Mouse (Mus musculus): ENCODE data around the gene Ttc28. TPM values are rescaled to one million over a fixed set of nuclear protein-coding genes. Genes with fewer than 3 reads are reported as not detected.

Ttc28 gene
- polyA plus RNA-seq, 1 experiment = 3.4 TPM

DNA sequence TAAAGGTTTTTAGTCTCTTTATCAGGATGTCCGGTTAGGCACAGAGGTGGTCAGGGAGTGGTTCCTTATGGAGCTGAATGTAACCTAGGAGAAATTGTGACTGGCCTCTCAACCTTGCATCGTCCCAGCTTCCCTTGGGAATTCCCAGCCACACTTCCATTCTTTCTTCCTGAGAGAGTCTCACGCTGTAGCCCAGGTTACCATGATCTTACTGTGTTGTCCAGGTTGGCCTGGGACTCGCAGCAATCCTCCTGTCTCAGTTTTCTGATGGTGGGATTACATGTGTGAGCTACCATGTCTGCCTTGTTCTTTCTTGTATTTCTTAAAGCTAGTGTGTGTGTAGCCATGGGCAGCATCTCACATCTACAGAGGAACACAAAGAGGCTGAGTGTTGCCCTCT lies 206.2 kb downstream of the Ttc28 start:
- TF ChIP-seq CTCF (IDR thresholded peaks at IDR 0.05; ENCODE audit: control insufficient read depth, insufficient read depth, insufficient read length) (no peak), MAX (IDR thresholded peaks at IDR 0.05) (no peak)
- no peaks in the 10 kb centered on the region for H3K27me3 ChIP-seq (ENCODE audit: control insufficient read depth, insufficient read depth, insufficient read length)
- no peaks in the 10 kb centered on the region for H3K79me2 ChIP-seq (ENCODE audit: control insufficient read depth, insufficient read depth)
- H3K36me3 ChIP-seq (ENCODE audit: control insufficient read depth, insufficient read depth) = no peaks in the 10 kb centered on the region
- no peaks in the 10 kb centered on the region for H3K79me3 ChIP-seq (ENCODE audit: low read depth)
- no peak overlapping the region for H3ac ChIP-seq (ENCODE audit: control insufficient read depth, insufficient read length, low read depth)
- H3K4me3 ChIP-seq (ENCODE audit: insufficient read depth, poor library complexity, severe bottlenecking) = no peak overlapping the region

DNA sequence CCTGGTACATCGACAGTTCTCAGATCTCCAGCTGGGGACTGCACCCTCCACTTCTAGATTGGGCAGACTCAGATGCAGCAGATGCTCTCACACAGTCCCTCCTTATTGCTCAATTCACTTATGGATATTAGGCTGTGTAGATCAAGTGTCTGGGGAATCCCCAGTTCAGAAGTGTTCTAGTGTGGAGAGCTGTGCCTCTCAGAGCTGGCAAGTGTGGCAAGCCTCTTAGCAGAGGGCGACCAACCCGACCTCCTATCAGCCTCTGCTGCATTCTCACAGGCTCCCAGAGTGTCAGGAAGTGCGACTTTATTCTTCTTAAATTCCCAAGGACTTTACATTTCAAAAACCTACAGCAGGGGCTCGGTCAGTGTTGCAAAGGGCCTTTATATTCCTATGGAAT lies 217.1 kb downstream of the Ttc28 start:
- Histone ChIP-seq H3ac (ENCODE audit: control insufficient read depth, insufficient read length, low read depth) (no peak overlapping the region), H3K4me3 (ENCODE audit: insufficient read depth, poor library complexity, severe bottlenecking) (no peak overlapping the region), H3K36me3 (ENCODE audit: control insufficient read depth, insufficient read depth) (no peaks in the 10 kb centered on the region), H3K79me2 (ENCODE audit: control insufficient read depth, insufficient read depth) (no peaks in the 10 kb centered on the region), H3K79me3 (ENCODE audit: low read depth) (no peaks in the 10 kb centered on the region), H3K27me3 (ENCODE audit: control insufficient read depth, insufficient read depth, insufficient read length) (no peaks in the 10 kb centered on the region)
- TF ChIP-seq CTCF (IDR thresholded peaks at IDR 0.05; ENCODE audit: control insufficient read depth, insufficient read depth, insufficient read length) (no peak), FOSL1 (IDR thresholded peaks at IDR 0.05; ENCODE audit: insufficient read depth, low read length, poor library complexity, severe bottlenecking) (no peak), MAX (IDR thresholded peaks at IDR 0.05) (no peak), MYOG (IDR thresholded peaks at IDR 0.05; ENCODE audit: control insufficient read depth, extremely low read depth, insufficient read length) (no peak), CEBPB (IDR thresholded peaks at IDR 0.05; ENCODE audit: low read depth) (no peak)

DNA sequence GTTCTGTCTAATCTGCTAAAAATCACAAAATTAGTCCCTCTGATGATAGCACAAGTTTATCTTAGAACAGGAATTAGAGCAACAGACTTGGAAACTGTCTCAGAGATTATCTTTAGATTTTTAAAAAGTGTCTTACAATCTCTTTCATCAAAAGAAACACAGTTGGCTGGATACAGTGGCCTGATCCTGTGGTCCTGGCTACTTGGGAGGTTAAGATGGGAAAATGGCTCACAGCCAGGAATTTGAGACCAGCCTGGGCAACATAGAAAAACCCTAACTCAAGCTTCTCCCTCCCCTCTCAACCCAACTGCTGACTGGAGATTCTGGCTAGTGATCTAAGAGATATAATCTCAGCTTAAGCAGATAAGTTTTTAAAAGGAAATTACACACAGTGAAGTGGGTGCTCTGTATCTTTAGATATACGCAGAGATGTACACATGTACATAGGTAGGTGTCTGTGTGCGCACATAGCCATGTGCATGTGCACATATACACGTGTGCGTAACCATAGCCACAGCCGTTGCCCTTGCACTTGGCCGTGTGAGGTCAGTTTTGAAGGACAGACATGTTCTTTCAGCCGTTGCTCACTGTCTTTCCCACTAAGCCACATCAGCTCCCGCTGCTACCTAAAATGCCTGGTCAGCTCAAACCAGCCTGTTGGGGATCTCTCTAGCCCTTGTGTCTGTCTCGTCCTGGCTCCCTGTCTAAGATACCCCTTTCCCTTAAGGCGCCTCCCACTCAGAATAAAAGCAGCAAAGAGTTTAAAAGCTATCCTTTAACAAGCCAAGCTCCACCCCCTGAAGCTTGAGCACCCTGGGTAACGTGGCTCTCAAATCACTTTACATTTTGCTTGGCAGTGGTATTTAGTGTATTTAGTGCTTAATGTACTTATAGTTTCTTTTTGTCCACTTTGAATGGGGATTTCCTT lies 217.9 kb downstream of the Ttc28 start:
- Histone ChIP-seq H3K4me3 (ENCODE audit: insufficient read depth, poor library complexity, severe bottlenecking) (no peak overlapping the region), H3K27me3 (ENCODE audit: control insufficient read depth, insufficient read depth, insufficient read length) (no peaks in the 10 kb centered on the region), H3ac (ENCODE audit: control insufficient read depth, insufficient read length, low read depth) (no peak overlapping the region), H3K79me2 (ENCODE audit: control insufficient read depth, insufficient read depth) (no peaks in the 10 kb centered on the region), H3K36me3 (ENCODE audit: control insufficient read depth, insufficient read depth) (no peaks in the 10 kb centered on the region), H3K79me3 (ENCODE audit: low read depth) (no peaks in the 10 kb centered on the region)
- TF ChIP-seq CEBPB (IDR thresholded peaks at IDR 0.05; ENCODE audit: low read depth) = no peak
- no peak for TF ChIP-seq CTCF (IDR thresholded peaks at IDR 0.05; ENCODE audit: control insufficient read depth, insufficient read depth, insufficient read length)
- TF ChIP-seq MYOD1 (IDR thresholded peaks at IDR 0.05; ENCODE audit: control insufficient read depth, insufficient read length, low read depth) = no peak
- TF ChIP-seq FOSL1 (IDR thresholded peaks at IDR 0.05; ENCODE audit: insufficient read depth, low read length, poor library complexity, severe bottlenecking) = no peak
- TF ChIP-seq MAX (IDR thresholded peaks at IDR 0.05) = no peak
- no peak for TF ChIP-seq USF1 (IDR thresholded peaks at IDR 0.05; ENCODE audit: low read depth)
- TF ChIP-seq MYOG (IDR thresholded peaks at IDR 0.05; ENCODE audit: control insufficient read depth, extremely low read depth, insufficient read length) = no peak

DNA sequence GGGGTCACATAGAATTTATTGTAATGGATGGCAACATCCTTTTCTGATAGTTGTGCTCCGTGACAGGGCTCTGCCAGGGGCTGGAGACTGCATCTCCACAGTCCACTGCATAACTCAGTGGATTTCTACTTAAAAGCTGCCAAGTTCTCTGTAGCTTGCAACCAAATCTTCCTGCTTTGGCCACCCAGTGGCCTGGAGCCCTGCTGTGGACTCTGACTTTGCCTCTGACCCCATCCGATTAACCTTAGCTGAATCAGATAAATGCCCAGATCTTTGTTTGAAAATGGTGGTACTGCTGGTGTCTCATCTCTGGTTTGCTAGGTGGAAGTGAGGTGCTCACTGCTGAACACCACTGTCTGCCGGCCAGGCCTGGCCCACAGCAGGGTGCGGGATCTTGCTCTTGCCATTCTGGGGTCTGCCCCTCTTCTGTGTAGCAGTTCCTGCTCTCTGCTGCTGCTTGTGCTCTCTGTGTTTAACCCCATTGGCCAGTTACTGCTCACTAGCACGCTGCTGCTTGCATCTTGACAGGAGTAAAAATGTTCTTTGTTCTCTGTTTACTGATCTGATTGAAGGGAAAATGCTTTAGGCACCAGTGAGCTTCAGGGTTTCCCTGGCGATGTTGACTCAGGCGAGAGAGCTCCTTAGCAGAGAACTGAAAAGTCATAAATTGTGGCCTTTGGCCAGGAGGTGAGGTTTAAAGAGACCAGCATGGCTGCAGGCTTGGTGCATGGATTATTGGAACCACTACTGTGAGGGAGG lies 219.1 kb downstream of the Ttc28 start:
- no peaks in the 10 kb centered on the region for H3K79me3 ChIP-seq (ENCODE audit: low read depth)
- no peak overlapping the region for H3ac ChIP-seq (ENCODE audit: control insufficient read depth, insufficient read length, low read depth)
- no peak overlapping the region for H3K4me3 ChIP-seq (ENCODE audit: insufficient read depth, poor library complexity, severe bottlenecking)
- H3K27me3 ChIP-seq (ENCODE audit: control insufficient read depth, insufficient read depth, insufficient read length) = no peaks in the 10 kb centered on the region
- no peaks in the 10 kb centered on the region for H3K36me3 ChIP-seq (ENCODE audit: control insufficient read depth, insufficient read depth)
- no peaks in the 10 kb centered on the region for H3K79me2 ChIP-seq (ENCODE audit: control insufficient read depth, insufficient read depth)
- TF ChIP-seq CEBPB (IDR thresholded peaks at IDR 0.05; ENCODE audit: low read depth) = no peak
- no peak for TF ChIP-seq MAX (IDR thresholded peaks at IDR 0.05)
- TF ChIP-seq MYOG (IDR thresholded peaks at IDR 0.05; ENCODE audit: control insufficient read depth, extremely low read depth, insufficient read length) = no peak
- TF ChIP-seq MYOD1 (IDR thresholded peaks at IDR 0.05; ENCODE audit: control insufficient read depth, insufficient read length, low read depth) = no peak
- TF ChIP-seq FOSL1 (IDR thresholded peaks at IDR 0.05; ENCODE audit: insufficient read depth, low read length, poor library complexity, severe bottlenecking) = no peak
- no peak for TF ChIP-seq CTCF (IDR thresholded peaks at IDR 0.05; ENCODE audit: control insufficient read depth, insufficient read depth, insufficient read length)
- TF ChIP-seq USF1 (IDR thresholded peaks at IDR 0.05; ENCODE audit: low read depth) = no peak

DNA sequence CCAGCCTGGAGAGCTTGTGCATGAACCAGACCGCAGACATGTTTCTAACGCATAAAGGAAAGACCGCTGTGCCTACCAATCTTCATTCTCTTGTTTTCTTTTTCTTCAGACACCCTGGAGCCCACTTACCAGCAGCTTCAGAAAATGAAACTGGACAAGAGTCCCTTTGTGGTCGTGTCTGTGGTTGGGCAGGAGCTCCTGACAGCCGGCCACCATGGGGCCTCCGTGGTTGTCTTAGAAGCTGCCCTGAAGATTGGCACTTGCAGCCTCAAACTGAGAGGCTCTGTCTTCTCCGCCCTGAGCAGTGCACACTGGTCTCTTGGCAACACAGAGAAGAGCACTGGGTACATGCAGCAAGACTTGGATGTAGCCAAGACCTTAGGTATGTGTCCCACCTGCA lies 221.0 kb downstream of the Ttc28 start:
- Histone ChIP-seq H3ac (ENCODE audit: control insufficient read depth, insufficient read length, low read depth) (no peak overlapping the region), H3K27me3 (ENCODE audit: control insufficient read depth, insufficient read depth, insufficient read length) (no peaks in the 10 kb centered on the region), H3K79me3 (ENCODE audit: low read depth) (no peaks in the 10 kb centered on the region), H3K4me3 (ENCODE audit: insufficient read depth, poor library complexity, severe bottlenecking) (no peak overlapping the region), H3K36me3 (ENCODE audit: control insufficient read depth, insufficient read depth) (no peaks in the 10 kb centered on the region), H3K79me2 (ENCODE audit: control insufficient read depth, insufficient read depth) (no peaks in the 10 kb centered on the region)
- no peak for TF ChIP-seq FOSL1 (IDR thresholded peaks at IDR 0.05; ENCODE audit: insufficient read depth, low read length, poor library complexity, severe bottlenecking)
- no peak for TF ChIP-seq CEBPB (IDR thresholded peaks at IDR 0.05; ENCODE audit: low read depth)
